Mouse (Mus musculus): ENCODE measurements at regions not wholly inside any gene's neighbourhood (a gene's known extent, or its start where the extent isn't known, plus 50 kb on each side); places are given as distances from the start of the nearest gene placed in this dataset.

GRCm38 (mm10) chr13:46350075-46350747 lies 68.0 kb upstream of the Rbm24 start:
- peak; percentile 71 for ATAC-seq (ENCODE audit: low TSS enrichment)

GRCm38 (mm10) chr13:46355306-46355705 lies 62.9 kb upstream of the Rbm24 start:
- ATAC-seq (ENCODE audit: low TSS enrichment) = no peak

GRCm38 (mm10) chr13:46355975-46356374 lies 62.3 kb upstream of the Rbm24 start:
- no peak for ATAC-seq (ENCODE audit: low TSS enrichment)

- ATAC-seq (ENCODE audit: low TSS enrichment) = no peak
Observed at GRCm38 (mm10) chr13:46357037-46357436, 61.2 kb upstream of the Rbm24 start.

GRCm38 (mm10) chr13:46360495-46361120 lies 57.6 kb upstream of the Rbm24 start:
- no peak for ATAC-seq (ENCODE audit: low TSS enrichment)

GRCm38 (mm10) chr13:46363456-46364201 lies 54.6 kb upstream of the Rbm24 start:
- peak; percentile 82 for ATAC-seq (ENCODE audit: low TSS enrichment)

GRCm38 (mm10) chr13:46364202-46364912 lies 53.9 kb upstream of the Rbm24 start:
- ATAC-seq (ENCODE audit: low TSS enrichment) = peak; percentile 53; the same call in 1 of the 2 replicates

- no peak for ATAC-seq (ENCODE audit: low TSS enrichment)
Observed at GRCm38 (mm10) chr13:46365292-46365691, 52.9 kb upstream of the Rbm24 start.
